Mouse (Mus musculus) WW6 (cell line): Measurements from ENCODE around the gene Krt8.

Experiments used
- DNase-seq: peaks from one replicate; pipeline ENCODE4 v3.0.0-alpha.2; 2013; ENCODE audit warnings: low read depth, low spot score

Krt8 gene

DNA sequence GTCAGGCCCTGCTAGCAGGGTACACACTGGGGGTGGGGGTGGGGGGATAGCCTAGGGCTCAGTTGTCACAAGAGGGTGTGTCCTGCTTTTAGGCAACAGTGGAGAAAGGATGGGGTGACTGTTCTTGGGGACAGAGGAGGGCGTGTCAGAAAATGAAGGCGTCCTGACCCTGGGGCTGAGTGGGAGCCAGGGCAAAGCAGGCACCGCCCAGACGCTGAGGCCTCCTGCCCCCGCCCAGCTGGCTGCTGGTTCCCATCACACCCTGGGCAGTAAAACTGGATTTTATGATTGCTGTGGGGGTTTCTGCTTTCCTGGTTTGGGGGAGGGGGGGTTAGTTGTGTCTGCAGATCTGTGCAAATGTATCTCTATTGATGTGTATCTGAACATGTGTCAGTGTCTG, 28.3 kb downstream of the Krt8 start:
- DNase-seq, result no peak

DNA sequence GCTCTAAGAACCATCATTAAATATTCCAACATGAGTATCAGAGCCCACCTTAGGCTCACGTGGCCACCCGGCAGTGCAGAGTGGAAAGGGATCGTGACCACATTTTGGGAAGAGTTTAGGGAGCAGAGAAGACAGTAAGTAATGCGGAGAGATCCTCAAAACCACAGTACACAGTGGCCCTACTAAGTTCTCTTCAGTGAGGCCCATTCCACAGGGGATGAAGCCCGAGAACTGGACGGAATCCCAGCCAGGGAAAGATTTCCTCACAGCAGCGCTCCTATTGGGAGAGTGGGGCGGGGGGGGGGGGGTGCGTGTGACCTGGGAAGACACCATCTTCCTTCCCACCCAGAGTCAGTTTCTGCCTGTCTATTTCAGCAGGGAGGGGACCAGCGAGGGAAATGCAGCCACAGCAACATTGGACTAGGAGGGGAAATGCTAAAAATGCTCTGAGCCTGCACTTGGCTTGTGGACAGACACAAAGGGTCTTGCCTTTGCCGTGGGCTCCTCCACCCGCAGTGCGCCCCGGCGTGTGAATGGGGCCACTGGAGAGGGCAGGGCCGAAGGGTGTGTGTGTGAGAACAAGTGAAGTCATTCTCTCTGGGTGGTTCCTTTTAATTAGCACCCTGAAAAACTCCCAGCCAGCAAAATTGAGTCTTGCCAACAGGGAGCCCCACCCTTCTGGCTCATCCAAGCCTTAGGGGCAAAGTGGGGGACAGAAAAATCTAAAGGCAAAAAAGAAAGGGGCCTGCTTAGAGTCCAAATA, 30.0 kb downstream of the Krt8 start:
- DNase-seq, result no peak

DNA sequence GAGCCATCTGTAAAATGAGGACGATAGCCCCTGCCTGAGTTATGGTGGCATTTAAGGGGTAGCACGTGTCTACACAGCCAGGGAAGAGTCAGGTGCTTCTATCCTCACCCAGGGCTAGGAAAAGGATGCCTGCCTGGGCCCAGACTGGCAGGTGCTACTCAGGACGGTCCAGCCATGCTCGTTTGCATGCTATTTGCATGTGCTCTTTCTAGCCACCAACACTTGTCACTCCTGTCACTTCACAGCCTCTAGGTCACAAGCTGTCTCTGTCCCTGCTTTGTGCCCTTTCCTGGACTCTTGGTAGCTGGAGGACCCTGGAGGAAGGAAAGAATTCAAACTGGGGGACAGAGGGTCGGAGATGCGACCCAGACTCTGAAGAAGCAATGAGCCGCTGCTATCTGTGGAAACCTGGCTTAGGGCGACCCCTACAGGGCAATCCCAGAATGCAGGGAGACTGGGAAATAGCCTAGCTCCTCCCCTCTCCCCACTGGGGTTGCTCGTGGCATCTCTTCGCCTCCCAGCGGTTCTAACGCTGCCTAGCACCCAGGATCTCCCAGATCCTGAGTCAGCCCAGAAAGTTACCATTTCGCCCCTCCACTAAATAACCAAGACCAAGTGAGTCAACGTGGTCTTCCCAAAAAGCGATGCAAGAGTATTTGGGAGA, 30.7 kb downstream of the Krt8 start:
- peak; percentile 81 for DNase-seq

DNA sequence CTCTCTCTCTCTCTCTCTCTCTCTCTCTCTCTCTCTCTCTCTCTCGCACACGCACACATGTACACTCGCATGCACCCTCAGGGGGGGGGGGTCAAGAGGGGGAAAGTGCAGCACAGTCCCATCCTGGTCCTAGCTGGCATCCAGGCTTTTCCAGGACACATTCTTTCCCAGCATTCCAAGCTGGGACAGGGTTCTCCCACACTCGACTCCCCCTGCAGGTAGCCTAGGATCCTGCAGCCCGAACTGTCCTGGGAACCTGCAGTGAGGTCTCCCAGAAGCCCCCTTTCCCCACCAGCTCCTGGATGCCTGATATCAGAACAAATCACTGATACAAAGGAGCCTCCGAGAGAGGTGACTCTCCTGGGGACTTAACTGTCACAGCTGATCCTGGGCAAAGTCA, 33.7 kb downstream of the Krt8 start:
- DNase-seq, result no peak

DNA sequence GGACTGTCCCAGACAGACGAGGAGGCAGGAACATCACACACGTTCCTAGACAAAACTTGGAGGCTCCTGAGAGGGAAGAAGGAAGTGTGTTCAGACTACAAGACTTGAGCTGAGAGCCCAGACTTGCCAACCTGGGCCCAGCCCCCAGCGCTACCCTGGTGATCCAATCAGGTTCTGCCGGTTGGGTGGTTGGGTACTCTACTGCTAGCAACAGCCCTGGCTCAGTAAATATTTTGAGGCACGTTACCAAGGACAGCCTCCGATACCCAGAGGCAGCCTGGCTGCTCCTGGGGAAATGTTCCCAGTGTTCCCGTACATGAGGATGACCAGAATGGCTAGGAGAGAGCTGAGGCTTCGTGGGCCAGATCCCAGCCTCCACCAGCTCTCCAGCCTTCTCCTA, 37.5 kb downstream of the Krt8 start:
- no peak for DNase-seq

DNA sequence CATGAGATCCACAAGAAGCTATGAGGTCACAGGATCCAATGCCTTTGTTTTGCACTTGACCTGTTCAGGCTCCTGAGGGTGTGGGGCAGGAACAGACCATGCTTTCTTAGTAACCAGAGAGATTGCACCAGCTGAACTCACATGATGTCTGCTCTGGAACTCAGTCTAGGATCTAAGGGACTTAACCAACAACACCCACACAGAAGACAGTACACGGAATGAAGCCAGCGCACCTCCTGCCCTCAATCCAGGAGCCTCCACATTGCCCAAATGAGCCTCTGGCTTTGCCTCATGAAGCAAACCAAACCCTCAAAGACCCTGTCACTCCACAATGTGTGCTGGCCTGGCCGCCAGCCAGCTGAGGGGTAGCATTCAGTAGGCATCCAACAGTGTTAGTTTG, 45.4 kb downstream of the Krt8 start:
- no peak for DNase-seq

DNA sequence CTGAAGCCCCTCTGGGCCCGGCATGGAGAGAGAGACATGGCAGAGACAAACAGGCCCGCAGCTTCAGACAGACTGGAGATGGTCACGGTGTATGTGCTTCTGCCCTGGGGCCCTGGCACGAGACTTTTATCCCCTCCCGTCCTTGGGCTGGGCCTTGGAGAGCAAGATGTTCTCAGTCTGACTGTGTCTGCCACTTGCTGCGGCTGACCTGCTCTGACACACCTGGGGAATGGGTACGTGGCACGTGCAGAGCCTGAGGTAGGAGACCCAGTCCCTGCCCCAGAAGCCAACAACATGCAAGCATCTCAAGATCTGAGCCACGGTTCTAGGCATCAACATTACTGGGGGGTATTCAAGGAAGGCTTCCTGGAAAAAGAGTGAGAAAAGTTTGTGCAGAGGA, 50.1 kb downstream of the Krt8 start, which contains the start of gene Krt78:
Gene Krt78 (minus strand): TSS at position 101 of the 400 bp plus-strand sequence.
- no peak for DNase-seq

DNA sequence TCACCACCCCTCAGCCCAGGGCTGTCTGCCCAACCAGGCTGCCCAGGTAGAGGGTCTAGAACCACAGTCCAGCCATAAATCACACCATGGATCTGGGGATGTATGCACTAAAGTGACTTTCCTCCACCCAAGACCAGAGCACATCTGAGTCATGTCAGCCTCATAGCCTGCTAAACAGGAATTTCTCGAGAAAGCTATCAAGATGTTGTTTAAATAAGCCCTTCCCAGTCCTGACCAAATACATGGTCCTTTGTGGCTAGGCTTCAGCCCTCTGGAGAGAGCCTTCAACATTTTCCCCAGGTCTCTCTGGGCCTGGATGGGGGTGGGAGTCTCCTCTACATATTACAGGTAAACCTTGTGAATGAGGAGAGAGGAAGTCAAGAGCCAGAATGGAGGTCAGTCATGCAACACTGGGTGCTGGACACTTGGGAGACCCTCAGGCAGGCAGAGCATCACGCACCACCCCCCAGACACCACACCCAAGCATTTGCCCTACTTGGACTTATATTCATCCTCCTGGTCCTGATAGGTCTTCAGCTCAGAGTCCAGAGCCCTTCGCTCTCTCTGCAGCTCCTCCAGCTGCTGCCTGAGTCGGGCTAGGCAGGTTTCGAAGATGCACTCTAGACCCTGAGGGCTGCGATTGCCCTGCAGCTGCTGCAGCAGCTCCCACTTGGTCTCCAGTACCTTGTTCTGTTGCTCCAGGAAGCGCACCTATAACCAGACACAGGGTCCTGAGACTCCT, 51.4 kb downstream of the Krt8 start:
- DNase-seq, result no peak
